In the genomic region with DNA sequence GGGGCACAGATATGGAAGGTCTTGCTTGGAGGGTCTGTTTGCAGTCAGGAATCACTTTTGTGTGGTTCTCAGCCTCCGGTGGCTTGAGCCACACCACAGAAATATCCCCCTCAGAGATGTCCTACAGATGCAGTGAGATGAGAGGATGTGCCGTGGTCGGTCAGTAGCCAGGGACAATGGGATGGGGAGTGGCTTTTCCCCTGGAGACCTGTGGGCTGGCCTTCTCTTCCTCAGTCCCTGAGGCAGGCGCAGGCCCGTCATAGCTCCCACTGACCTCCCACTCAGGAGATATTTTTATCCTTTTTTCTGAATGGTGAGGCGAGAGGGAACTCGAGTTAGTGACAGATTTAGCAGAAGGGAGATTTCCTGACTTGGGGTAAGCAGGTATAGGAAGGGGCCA, we compare ENCODE assay signal across 10 mouse cellular contexts. TPM values are rescaled to one million over a fixed set of nuclear protein-coding genes. Genes with fewer than 3 reads are reported as not detected.
DNase-seq lines count a peak whose midpoint lies in the region; ATAC-seq and TF ChIP-seq lines count a peak whose summit lies in the region.
"Had no signal": no experiment of that assay in that cellular context is flagged by ENCODE, and none has a peak within 500 bp of the region (broad histone marks: within the 10 kb centered on the region; RNA-seq: fewer than 3 reads in every experiment).

No protein-coding gene starts in this region.

- H3K27me3 ChIP-seq in kidney, adult 2 months (replicated peaks; ENCODE audit: control insufficient read depth, insufficient read depth, low read length), result no peaks in the 10 kb centered on the region
- H3K27me3 ChIP-seq in embryonic facial prominence, embryonic 13.5 days, result no peaks in the 10 kb centered on the region
- H3K27me3 ChIP-seq in heart, embryonic 15.5 days, result no peaks in the 10 kb centered on the region
- H3K27me3 ChIP-seq in midbrain, embryonic 11.5 days (ENCODE audit: control insufficient read depth, insufficient read depth, low read length), result no peaks in the 10 kb centered on the region

- TF ChIP-seq POLR2A in kidney, adult 2 months (IDR thresholded peaks at IDR 0.05; ENCODE audit: low read depth, low read length), result no peak

- ATAC-seq in embryonic facial prominence, embryonic 13.5 days (ENCODE audit: insufficient number of reproducible peaks, insufficient read depth, low FRiP score, low TSS enrichment, low read depth), result no peak
- ATAC-seq in heart, embryonic 15.5 days (replicated peaks; ENCODE audit: insufficient number of reproducible peaks, insufficient read depth, low FRiP score, low read depth), result peak; percentile 24; the same call in 1 of the 2 replicates
- no peak for ATAC-seq in midbrain, embryonic 11.5 days (ENCODE audit: low FRiP score)
- no peak for ATAC-seq in erythroblast, adult 5-6 weeks (replicated peaks; ENCODE audit: low FRiP score, poor library complexity, severe bottlenecking)
- ATAC-seq in monocyte, adult 5-6 weeks (replicated peaks; ENCODE audit: insufficient number of reproducible peaks, low FRiP score, low TSS enrichment, poor library complexity, severe bottlenecking), result no peak

- no peaks in the 10 kb centered on the region for H3K36me3 ChIP-seq in kidney, adult 2 months (ENCODE audit: control insufficient read depth, insufficient read depth, low read length)
- H3K36me3 ChIP-seq in embryonic facial prominence, embryonic 13.5 days, result peaks cover 39% of the 10 kb centered on the region
- no peaks in the 10 kb centered on the region for H3K36me3 ChIP-seq in heart, embryonic 15.5 days
- H3K36me3 ChIP-seq in midbrain, embryonic 11.5 days (ENCODE audit: control insufficient read depth, insufficient read depth, low read length), result peaks cover 3% of the 10 kb centered on the region; the same call in 1 of the 2 replicates
- H3K36me3 ChIP-seq: liver, embryonic 15.5 days had no signal

- H3K4me2 ChIP-seq in embryonic facial prominence, embryonic 13.5 days, result peak overlapping the region; percentile 97
- H3K4me2 ChIP-seq in heart, embryonic 15.5 days, result no peak overlapping the region
- H3K4me2 ChIP-seq in midbrain, embryonic 11.5 days, result peak overlapping the region; percentile 8; the same call in 1 of the 2 replicates
- H3K4me2 ChIP-seq: liver, embryonic 15.5 days had no signal

- TF ChIP-seq CTCF in kidney, adult 2 months (conservative IDR thresholded peaks at IDR 0.05; ENCODE audit: insufficient read depth, insufficient read length, low read depth, low read length), result no peak

- H3K4me1 ChIP-seq in kidney, adult 2 months (ENCODE audit: control insufficient read depth, insufficient read depth, low read length), result no peaks in the 10 kb centered on the region
- H3K4me1 ChIP-seq in embryonic facial prominence, embryonic 13.5 days, result peaks cover 97% of the 10 kb centered on the region
- peaks cover 57% of the 10 kb centered on the region for H3K4me1 ChIP-seq in heart, embryonic 15.5 days (replicated peaks)
- peaks cover 90% of the 10 kb centered on the region for H3K4me1 ChIP-seq in midbrain, embryonic 11.5 days (ENCODE audit: control insufficient read depth, insufficient read depth, low read length)

- no peak overlapping the region for H3K4me3 ChIP-seq in kidney, adult 2 months (ENCODE audit: insufficient read depth, low read depth, low read length)
- no peak overlapping the region for H3K4me3 ChIP-seq in embryonic facial prominence, embryonic 13.5 days
- no peak overlapping the region for H3K4me3 ChIP-seq in heart, embryonic 15.5 days
- H3K4me3 ChIP-seq in midbrain, embryonic 11.5 days (ENCODE audit: low read depth, low read length), result no peak overlapping the region
- H3K4me3 ChIP-seq: liver, embryonic 15.5 days had no signal

- 67% methylated on average over 7 of the region's 7 CpGs for WGBS in kidney, adult 2 months
- 50% methylated on average over 7 of the region's 7 CpGs for WGBS in embryonic facial prominence, embryonic 13.5 days
- WGBS in heart, embryonic 15.5 days, result 37% methylated on average over 7 of the region's 7 CpGs
- 24% methylated on average over 7 of the region's 7 CpGs for WGBS in midbrain, embryonic 11.5 days

- peak overlapping the region; percentile 57; the same call in 1 of the 2 replicates for H3K9ac ChIP-seq in embryonic facial prominence, embryonic 13.5 days
- no peak overlapping the region for H3K9ac ChIP-seq in heart, embryonic 15.5 days
- peak overlapping the region; percentile 6 for H3K9ac ChIP-seq in midbrain, embryonic 11.5 days (ENCODE audit: low read length)
- H3K9ac ChIP-seq: liver, embryonic 15.5 days had no signal

- no peak overlapping the region; the same call in 1 of the 2 replicates for H3K27ac ChIP-seq in kidney, adult 2 months (ENCODE audit: insufficient read depth, low read depth, low read length)
- peak overlapping the region; percentile 11; the same call in 1 of the 2 replicates for H3K27ac ChIP-seq in embryonic facial prominence, embryonic 13.5 days
- H3K27ac ChIP-seq in heart, embryonic 15.5 days, result peak overlapping the region; percentile 30
- H3K27ac ChIP-seq in midbrain, embryonic 11.5 days (ENCODE audit: low read depth, low read length), result no peak overlapping the region
- H3K27ac ChIP-seq: liver, embryonic 15.5 days had no signal

- no peaks in the 10 kb centered on the region for H3K9me3 ChIP-seq in embryonic facial prominence, embryonic 13.5 days
- H3K9me3 ChIP-seq in heart, embryonic 15.5 days (replicated peaks), result no peaks in the 10 kb centered on the region
- no peaks in the 10 kb centered on the region for H3K9me3 ChIP-seq in midbrain, embryonic 11.5 days (ENCODE audit: control insufficient read depth, low read length)
- H3K9me3 ChIP-seq: liver, embryonic 15.5 days had no signal

- peak; percentile 44 for DNase-seq in kidney, adult 2 months
- DNase-seq in kidney, adult 8-10 months, result no peak
- DNase-seq in midbrain, embryonic 11.5 days (ENCODE audit: low spot score, missing footprints), result no peak
- DNase-seq in cerebellum, postnatal 4 days (ENCODE audit: low spot score in 2 of 2), result no peak

RNA-seq across cellular contexts. Expression of a gene that starts 12.6 kb away (rescaled TPM):
- polyA plus RNA-seq in kidney, adult 2 months (2012; rRNA removed), result 1.1 and 1.4 TPM in 2 replicates
- 46.6 and 51.3 TPM in 2 replicates for polyA plus RNA-seq in embryonic facial prominence, embryonic 13.5 days (2015; fragmentation: Nextera tagmentation; extraction: Ambion mirVana)
- polyA plus RNA-seq in heart, embryonic 15.5 days (2015; fragmentation: Nextera tagmentation; extraction: Ambion mirVana), result 6.4 and 7.7 TPM in 2 replicates
- 42.0 and 46.2 TPM in 2 replicates for polyA plus RNA-seq in midbrain, embryonic 11.5 days (2014; fragmentation: Nextera tagmentation; extraction: Ambion mirVana)
- 0.21 TPM in 1 of 2 replicates, not detected in the other for total RNA-seq in erythroblast, adult 5-6 weeks (2015; ENCODE audit: low replicate concordance)
- total RNA-seq in erythroblast, adult 5-6 weeks (2017; ENCODE audit: low replicate concordance), result 0.14 TPM in 1 of 2 replicates, not detected in the other
- 0.19 TPM in 1 of 3 replicates, not detected in the others for total RNA-seq in monocyte, adult 5-6 weeks (2017)
- polyA plus RNA-seq: C2C12 had no signal

Comparison
In these comparisons a context has a peak if more than half of its experiments do, and no peak if none do; other contexts are left out.
1. H3K27ac ChIP-seq: peak in embryonic facial prominence, embryonic 13.5 days (single experiment) and heart, embryonic 15.5 days (single experiment); none in kidney, adult 2 months (single experiment) and midbrain, embryonic 11.5 days (single experiment).